Mouse (Mus musculus) CH12.LX (cell line): ENCODE data around the gene Fam187a.
A peak's percentile ranks its signal among the peaks of the same experiment; 100 is the strongest.

ENCODE experiments used
- CHD2 ChIP-seq: IDR thresholded peaks from 2 replicates; pipeline ENCODE4 v1.6.1; 2011; ENCODE audit warnings: low read length, improper control_type of control experiment
- CTCF ChIP-seq, 2 experiments: IDR thresholded peaks in 1 of 2; conservative IDR thresholded peaks in 1 of 2; 2 replicates each; pipeline ENCODE4 v1.5.1; 2011 to 2012; ENCODE audit warnings: low read depth in 2 of 2, low read length in 2 of 2, improper control_type of control experiment in 1 of 2, inconsistent platforms in 1 of 2, mild to moderate bottlenecking in 1 of 2, moderate library complexity in 1 of 2
- EP300 ChIP-seq: IDR thresholded peaks from 2 replicates; pipeline ENCODE4 v1.6.1; 2011; ENCODE audit warnings: low read length, improper control_type of control experiment
- ETS1 ChIP-seq: conservative IDR thresholded peaks from 2 replicates; pipeline ENCODE4 v1.6.1; 2012; ENCODE audit warnings: low read depth, mild to moderate bottlenecking, inconsistent platforms, low read length, improper control_type of control experiment, moderate library complexity
- MAX ChIP-seq: IDR thresholded peaks from 2 replicates; pipeline ENCODE4 v1.6.1; 2011; ENCODE audit warnings: low read length, improper control_type of control experiment

GRCm38 (mm10) chr11:102893015-102893651 is 8.2 kb downstream of the Fam187a start:
- TF ChIP-seq CTCF (conservative IDR thresholded peaks at IDR 0.05 in 1 of 2, IDR thresholded peaks at IDR 0.05 in 1 of 2; ENCODE audit: low read depth in 2 of 2, low read length in 2 of 2) (peak in 1 of 2 experiments; percentile 100; a peak in 2 of 4 replicates), MAX (no peak), ETS1 (no peak), EP300 (no peak), CHD2 (no peak)
